Comparison of ENCODE assay signal across 9 mouse cellular contexts in the genomic region with DNA sequence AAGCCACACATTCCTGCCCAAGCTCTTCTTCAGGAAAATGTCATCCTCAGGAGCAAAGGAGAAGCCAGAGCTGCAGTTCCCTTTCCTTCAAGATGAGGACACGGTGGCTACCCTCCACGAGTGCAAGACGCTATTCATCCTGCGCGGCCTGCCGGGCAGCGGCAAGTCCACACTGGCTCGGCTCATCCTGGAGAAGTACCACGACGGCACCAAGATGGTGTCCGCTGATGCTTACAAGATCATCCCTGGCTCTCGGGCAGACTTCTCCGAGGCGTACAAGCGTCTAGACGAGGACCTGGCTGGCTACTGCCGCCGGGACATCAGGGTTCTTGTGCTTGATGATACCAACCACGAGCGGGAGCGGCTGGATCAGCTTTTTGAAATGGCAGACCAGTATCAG. TPM values are rescaled to one million over a fixed set of nuclear protein-coding genes. Genes with fewer than 3 reads are reported as not detected.
DNase-seq lines count a peak whose midpoint lies in the region; ATAC-seq and TF ChIP-seq lines count a peak whose summit lies in the region.
"Had no signal": no experiment of that assay in that cellular context is flagged by ENCODE, and none has a peak within 500 bp of the region (broad histone marks: within the 10 kb centered on the region; RNA-seq: fewer than 3 reads in every experiment).

No protein-coding gene starts in this region.

- H3K4me2 ChIP-seq in limb, embryonic 15.5 days, result no peak overlapping the region
- H3K4me2 ChIP-seq in stomach, postnatal 0 days (replicated peaks; ENCODE audit: low read depth), result peak overlapping the region; percentile 67

- no peaks in the 10 kb centered on the region for H3K9me3 ChIP-seq in heart, embryonic 10.5 days
- H3K9me3 ChIP-seq in limb, embryonic 15.5 days, result no peaks in the 10 kb centered on the region
- H3K9me3 ChIP-seq in stomach, postnatal 0 days (ENCODE audit: control insufficient read depth, low read length), result no peaks in the 10 kb centered on the region
- H3K9me3 ChIP-seq: kidney, embryonic 15.5 days had no signal

- 61% methylated on average over 21 of the region's 21 CpGs for WGBS in heart, embryonic 10.5 days
- 69% methylated on average over 21 of the region's 21 CpGs for WGBS in limb, embryonic 15.5 days
- WGBS in stomach, postnatal 0 days, result 66% methylated on average over 21 of the region's 21 CpGs

- no peak overlapping the region for H3K27ac ChIP-seq in heart, embryonic 10.5 days
- 0 out of 2 replicates have a peak overlapping the region, but pooled peaks have one; percentile 1 for H3K27ac ChIP-seq in limb, embryonic 15.5 days
- H3K27ac ChIP-seq in stomach, postnatal 0 days (replicated peaks), result no peak overlapping the region

- no peak for TF ChIP-seq CTCF in stomach, postnatal 0 days (IDR thresholded peaks at IDR 0.05; ENCODE audit: low read depth)

- no peak for ATAC-seq in limb, embryonic 15.5 days (ENCODE audit: insufficient number of reproducible peaks, low FRiP score, low TSS enrichment, low read depth)
- no peak for ATAC-seq in stomach, postnatal 0 days (ENCODE audit: low FRiP score, low TSS enrichment)

- no peak for TF ChIP-seq EP300 in stomach, postnatal 0 days (optimal IDR thresholded peaks at IDR 0.05)

- peaks cover 17% of the 10 kb centered on the region for H3K4me1 ChIP-seq in heart, embryonic 10.5 days
- peaks cover 24% of the 10 kb centered on the region for H3K4me1 ChIP-seq in limb, embryonic 15.5 days
- no peaks in the 10 kb centered on the region for H3K4me1 ChIP-seq in stomach, postnatal 0 days (replicated peaks; ENCODE audit: control insufficient read depth, insufficient read depth)

- peaks cover 35% of the 10 kb centered on the region for H3K36me3 ChIP-seq in heart, embryonic 10.5 days
- peaks cover 34% of the 10 kb centered on the region for H3K36me3 ChIP-seq in limb, embryonic 15.5 days
- peaks cover 7% of the 10 kb centered on the region; the same call in 1 of the 2 replicates for H3K36me3 ChIP-seq in stomach, postnatal 0 days (ENCODE audit: control insufficient read depth, insufficient read depth, low read length)

- 0 out of 2 replicates have a peak overlapping the region, but pooled peaks have one; percentile 6 for H3K4me3 ChIP-seq in heart, embryonic 10.5 days
- H3K4me3 ChIP-seq in limb, embryonic 15.5 days, result peak overlapping the region; percentile 0; the same call in 1 of the 2 replicates
- H3K4me3 ChIP-seq in stomach, postnatal 0 days (ENCODE audit: low read depth, low read length), result no peak overlapping the region

- H3K27me3 ChIP-seq in heart, embryonic 10.5 days (ENCODE audit: insufficient read depth, poor library complexity, severe bottlenecking), result peaks cover 16% of the 10 kb centered on the region
- H3K27me3 ChIP-seq in limb, embryonic 15.5 days, result peaks cover under 1% of the 10 kb centered on the region
- H3K27me3 ChIP-seq in stomach, postnatal 0 days (ENCODE audit: control insufficient read depth, insufficient read depth, low read length), result no peaks in the 10 kb centered on the region

- DNase-seq in heart, embryonic 10.5 days (ENCODE audit: low spot score), result no peak
- no peak for DNase-seq in heart, adult 8-10 months (ENCODE audit: low spot score)
- DNase-seq in thymus, postnatal 4 days, result peak; percentile 26
- DNase-seq in thymus, postnatal 14 days, result no peak
- DNase-seq in stomach, postnatal 0 days (ENCODE audit: low spot score), result no peak
- no peak for DNase-seq in right cerebral cortex, postnatal 10 days (ENCODE audit: low spot score in 2 of 2)
- DNase-seq in left cerebral cortex, adult 8-10 months (ENCODE audit: low spot score in 2 of 2), result no peak

- H3K9ac ChIP-seq in limb, embryonic 15.5 days, result no peak overlapping the region
- H3K9ac ChIP-seq in stomach, postnatal 0 days (ENCODE audit: low read length), result no peak overlapping the region

RNA-seq across cellular contexts. Expression of a gene that starts 1.6 kb away (rescaled TPM):
- polyA plus RNA-seq in heart, embryonic 10.5 days (2016; fragmentation: Nextera tagmentation; extraction: Ambion mirVana), result 16.3 and 20.0 TPM in 2 replicates
- total RNA-seq in heart, adult 8-10 months (2022), result 1 to 10 TPM; 5.0 to 5.7 (median 5.4) TPM
- polyA plus RNA-seq in limb, embryonic 15.5 days (2015; fragmentation: Nextera tagmentation; extraction: Ambion mirVana), result 25.1 and 30.5 TPM in 2 replicates
- polyA plus RNA-seq in stomach, postnatal 0 days (2015; fragmentation: Nextera tagmentation; extraction: Ambion mirVana), result 23.5 and 25.7 TPM in 2 replicates
- 100 to 1,000 TPM; 220 to 251 (median 229) TPM for total RNA-seq in left cerebral cortex, adult 8-10 months (2022)

RNA-seq across cellular contexts. Expression of a gene that starts 30.8 kb away (rescaled TPM):
- 0.59 and 0.75 TPM in 2 replicates for polyA plus RNA-seq in heart, embryonic 10.5 days (2016; fragmentation: Nextera tagmentation; extraction: Ambion mirVana)
- under 1 TPM; 0.08 to 0.53 (median 0.21) TPM for total RNA-seq in heart, adult 8-10 months (2022)
- polyA plus RNA-seq in limb, embryonic 15.5 days (2015; fragmentation: Nextera tagmentation; extraction: Ambion mirVana), result 0.19 and 0.56 TPM in 2 replicates
- polyA plus RNA-seq in stomach, postnatal 0 days (2015; fragmentation: Nextera tagmentation; extraction: Ambion mirVana), result 0.17 and 0.33 TPM in 2 replicates
- 1 to 10 TPM in 3 of 4 experiments, under 1 TPM in 1; 0.98 to 2.2 (median 1.8) TPM for total RNA-seq in left cerebral cortex, adult 8-10 months (2022)

RNA-seq across cellular contexts. Expression of a gene that starts 42.8 kb away (rescaled TPM):
- 67.4 and 67.9 TPM in 2 replicates for polyA plus RNA-seq in heart, embryonic 10.5 days (2016; fragmentation: Nextera tagmentation; extraction: Ambion mirVana)
- 10 to 100 TPM; 49.3 to 59.3 (median 55.2) TPM for total RNA-seq in heart, adult 8-10 months (2022)
- polyA plus RNA-seq in limb, embryonic 15.5 days (2015; fragmentation: Nextera tagmentation; extraction: Ambion mirVana), result 73.7 and 77.9 TPM in 2 replicates
- polyA plus RNA-seq in stomach, postnatal 0 days (2015; fragmentation: Nextera tagmentation; extraction: Ambion mirVana), result 59.0 and 63.1 TPM in 2 replicates
- total RNA-seq in left cerebral cortex, adult 8-10 months (2022), result 10 to 100 TPM; 12.1 to 15.5 (median 13.2) TPM

RNA-seq across cellular contexts. Expression of a gene that starts 43.7 kb away (rescaled TPM):
- 194 and 211 TPM in 2 replicates for polyA plus RNA-seq in heart, embryonic 10.5 days (2016; fragmentation: Nextera tagmentation; extraction: Ambion mirVana)
- total RNA-seq in heart, adult 8-10 months (2022), result 100 to 1,000 TPM in 3 of 4 experiments, 10 to 100 TPM in 1; 89.7 to 121 (median 109) TPM
- polyA plus RNA-seq in limb, embryonic 15.5 days (2015; fragmentation: Nextera tagmentation; extraction: Ambion mirVana), result 218 and 227 TPM in 2 replicates
- 91.9 and 96.1 TPM in 2 replicates for polyA plus RNA-seq in stomach, postnatal 0 days (2015; fragmentation: Nextera tagmentation; extraction: Ambion mirVana)
- 100 to 1,000 TPM; 241 to 278 (median 260) TPM for total RNA-seq in left cerebral cortex, adult 8-10 months (2022)

RNA-seq across cellular contexts. Expression of a gene that starts 48.5 kb away (rescaled TPM):
- 127 and 139 TPM in 2 replicates for polyA plus RNA-seq in heart, embryonic 10.5 days (2016; fragmentation: Nextera tagmentation; extraction: Ambion mirVana)
- 10 to 100 TPM; 20.0 to 39.1 (median 27.5) TPM for total RNA-seq in heart, adult 8-10 months (2022)
- polyA plus RNA-seq in limb, embryonic 15.5 days (2015; fragmentation: Nextera tagmentation; extraction: Ambion mirVana), result 181 and 189 TPM in 2 replicates
- polyA plus RNA-seq in stomach, postnatal 0 days (2015; fragmentation: Nextera tagmentation; extraction: Ambion mirVana), result 70.3 and 70.6 TPM in 2 replicates
- 100 to 1,000 TPM; 150 to 164 (median 156) TPM for total RNA-seq in left cerebral cortex, adult 8-10 months (2022)
